Mouse (Mus musculus) thymus, adult 18-20 months (tissue): ENCODE data around the gene Gm10837.

Experiments
- DNase-seq, 2 experiments: peaks; one replicate each; pipeline ENCODE4 v3.0.0; 2022; ENCODE audit warnings: mixed read lengths in 2 of 2

Gene Gm10837

DNA sequence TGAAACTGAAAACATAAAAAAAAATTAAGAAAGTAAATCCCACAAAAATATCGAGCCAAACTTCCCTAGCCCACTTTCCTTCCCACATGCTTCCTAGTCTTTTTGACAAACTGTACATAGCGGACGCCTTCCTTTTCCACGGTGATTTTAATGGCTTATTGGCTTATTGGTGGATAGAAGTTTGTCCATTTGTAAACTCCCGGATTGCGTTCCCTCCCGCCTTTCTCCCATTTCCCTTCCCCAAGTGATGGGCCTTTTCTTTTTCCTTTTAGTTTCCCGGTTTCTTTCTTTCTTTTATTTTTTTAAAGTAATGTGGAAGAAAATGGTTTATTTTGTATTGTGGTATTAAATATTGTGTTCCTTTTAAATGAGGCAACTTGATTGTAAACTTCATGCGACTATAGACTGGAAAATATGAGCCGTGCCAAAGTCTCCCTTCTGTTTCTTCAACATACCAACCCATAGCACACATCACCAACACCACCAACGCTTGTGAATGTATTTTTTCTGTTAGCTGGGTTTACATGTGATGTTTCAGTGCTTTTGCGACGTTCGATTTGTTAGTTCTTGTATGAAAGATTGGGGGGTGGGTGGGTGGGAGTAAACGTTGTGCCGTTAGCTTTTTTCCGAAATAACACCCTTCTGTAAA is 10.8 kb upstream of the Gm10837 start:
- no peak for DNase-seq

DNA sequence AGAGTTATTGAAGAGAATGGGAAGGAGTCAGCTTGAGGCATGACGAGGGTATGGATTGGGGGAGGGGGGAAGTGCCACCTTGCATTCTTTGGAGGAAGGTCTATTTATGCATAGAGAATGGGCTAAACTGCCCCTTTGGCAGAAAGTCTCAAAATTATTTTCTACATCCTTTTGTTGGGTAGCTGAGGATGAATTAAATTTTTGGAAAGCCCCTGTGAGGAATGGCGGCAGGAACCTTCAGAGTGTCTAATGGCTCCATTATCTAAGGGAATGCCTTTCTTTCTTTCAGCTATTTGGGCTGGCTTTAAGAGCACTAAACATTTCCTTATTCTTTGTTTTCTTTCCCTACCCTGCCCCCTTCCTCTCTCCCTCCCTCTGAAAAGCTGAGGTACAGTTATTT is 10.0 kb upstream of the Gm10837 start:
- DNase-seq = no peak

DNA sequence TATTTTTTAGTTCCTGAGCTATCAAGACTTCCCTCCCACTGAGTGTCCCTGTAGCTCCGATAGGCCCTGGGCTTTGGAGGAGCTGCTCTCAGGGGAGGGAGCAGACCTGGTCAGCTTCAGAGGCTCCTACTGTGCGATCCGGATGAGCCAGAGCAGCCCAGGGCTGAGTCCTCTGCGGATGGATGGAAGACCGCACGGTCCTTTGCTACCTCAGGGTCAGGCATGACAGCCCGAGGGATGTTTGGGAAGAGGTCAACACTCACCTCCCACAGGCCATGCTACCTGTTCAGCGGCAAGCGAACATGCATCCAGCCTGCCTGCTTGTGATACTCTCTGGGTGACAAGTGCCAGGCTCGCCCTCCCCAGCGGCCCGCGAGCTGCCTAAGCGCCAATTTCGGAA is 9.2 kb upstream of the Gm10837 start:
- no peak for DNase-seq

DNA sequence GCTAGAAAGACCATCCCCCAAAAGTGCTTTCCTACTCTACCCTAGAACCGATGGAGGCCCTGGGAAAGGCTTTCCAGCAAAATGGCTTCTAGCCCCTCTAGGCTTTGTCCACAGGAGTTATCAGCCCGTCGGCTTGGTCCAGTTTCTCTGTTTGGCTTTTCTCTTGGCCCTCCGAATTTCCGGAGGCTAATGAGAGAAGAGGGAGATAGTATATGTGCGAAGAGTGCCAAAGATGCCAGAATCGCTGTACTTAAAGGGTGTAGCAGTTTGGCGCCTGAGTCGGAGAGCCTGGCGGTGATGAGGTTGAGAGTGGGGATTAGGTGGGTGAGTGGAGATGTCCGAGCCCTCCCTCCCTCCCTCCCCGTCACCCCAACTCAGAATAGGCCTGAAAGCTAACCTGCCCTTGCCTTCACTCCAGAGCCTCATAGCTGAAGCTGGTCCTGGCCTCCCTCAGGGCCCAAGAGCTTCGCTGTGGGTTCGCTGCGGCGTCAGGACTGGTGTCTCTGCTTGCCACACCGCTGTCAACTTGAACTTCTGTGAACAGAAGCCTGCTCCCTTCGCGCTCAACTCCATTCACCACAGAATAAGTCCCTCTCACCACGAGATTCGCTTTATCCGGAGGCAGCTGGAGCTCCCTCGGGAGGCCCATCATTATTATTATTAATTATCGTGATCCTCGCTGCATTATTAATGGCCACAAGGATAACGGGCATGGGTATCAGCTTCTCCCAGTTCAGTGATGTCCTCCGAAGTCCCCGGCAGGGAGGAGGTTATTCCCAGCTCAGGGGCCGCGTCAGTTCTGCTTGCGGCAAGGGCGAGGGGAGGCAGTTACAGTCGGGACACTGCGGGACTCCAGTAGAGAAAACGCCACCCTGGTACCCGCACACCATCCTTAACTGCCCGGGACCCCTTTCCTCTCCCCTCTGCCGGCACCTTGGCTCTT is 8.0 kb upstream of the Gm10837 start:
- no peak for DNase-seq

DNA sequence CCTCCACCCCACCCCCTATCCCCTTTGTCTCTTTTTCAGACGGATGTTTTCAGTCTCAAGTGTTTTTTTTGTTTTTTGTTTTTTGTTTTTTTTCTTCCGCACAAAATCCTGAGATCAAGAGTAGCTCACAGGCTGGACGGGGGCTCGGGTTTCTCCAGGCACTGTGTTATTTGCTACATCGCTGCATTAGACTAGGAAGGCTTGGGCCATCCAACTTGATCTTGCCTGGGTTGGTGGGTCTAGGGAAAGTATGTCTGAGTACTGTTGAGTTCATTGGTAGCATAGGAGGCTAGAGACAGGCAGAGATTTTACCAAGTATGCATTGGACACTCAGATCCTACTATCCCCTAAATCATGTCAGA is 7.4 kb upstream of the Gm10837 start:
- DNase-seq = no peak

DNA sequence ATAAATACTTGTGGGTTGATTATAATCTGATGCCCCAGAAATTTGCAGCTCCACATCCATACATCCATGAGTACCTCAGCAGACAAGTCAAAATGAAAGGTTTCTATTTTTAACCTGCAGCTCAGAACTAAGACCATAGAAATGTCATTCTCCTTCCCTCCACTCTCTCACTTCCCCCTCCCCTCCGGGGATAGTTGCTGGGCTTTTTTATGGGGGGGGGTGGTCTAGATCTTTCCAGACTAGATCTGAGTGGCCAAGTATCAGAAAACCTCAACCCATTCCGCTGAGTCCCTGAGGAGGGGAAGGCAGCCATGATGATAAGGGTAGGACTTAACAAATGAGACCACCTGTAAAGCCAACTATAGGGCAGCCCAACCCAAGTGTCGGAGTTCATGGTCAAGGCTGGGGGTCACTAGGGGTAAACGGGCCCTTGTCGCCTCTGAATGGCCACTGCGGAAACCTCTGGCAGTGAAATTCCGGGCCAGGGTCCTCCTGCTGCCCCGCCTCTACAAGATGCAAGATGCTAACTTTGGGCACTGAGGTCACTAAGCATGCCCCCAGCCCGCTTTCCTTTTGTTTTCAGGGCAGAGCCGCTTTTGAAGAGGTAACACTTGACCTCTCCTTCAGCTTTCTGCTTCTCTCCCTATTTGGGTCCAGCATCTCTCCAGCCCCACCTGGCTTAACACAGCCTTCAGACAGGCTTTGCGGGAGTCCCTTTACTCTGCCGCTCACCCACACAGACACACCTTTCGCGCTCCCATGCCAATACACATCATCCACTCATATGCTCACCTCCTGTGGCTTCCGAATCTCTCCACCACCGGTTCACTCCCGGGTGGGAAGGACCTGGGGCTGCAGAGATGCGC is 6.6 kb upstream of the Gm10837 start:
- DNase-seq = no peak

DNA sequence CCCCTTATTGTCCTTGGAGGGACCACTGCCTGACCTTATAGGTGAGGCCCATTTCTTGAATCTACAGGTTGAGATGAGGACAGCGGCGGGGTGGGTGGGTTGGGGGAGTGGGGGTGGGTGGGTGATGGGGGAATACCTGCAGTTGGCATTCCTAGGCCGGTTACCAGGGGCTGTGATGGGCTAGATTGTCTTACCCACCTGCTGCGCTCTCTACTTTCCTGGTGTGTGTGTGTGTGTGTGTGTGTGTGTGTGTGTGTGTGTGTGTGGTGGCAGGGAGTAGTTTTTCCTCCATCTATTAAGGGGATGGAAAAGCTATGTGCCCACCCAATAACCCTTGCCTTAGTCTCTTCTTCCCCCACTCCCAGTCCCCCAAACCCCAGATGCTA is 5.9 kb upstream of the Gm10837 start:
- no peak for DNase-seq

DNA sequence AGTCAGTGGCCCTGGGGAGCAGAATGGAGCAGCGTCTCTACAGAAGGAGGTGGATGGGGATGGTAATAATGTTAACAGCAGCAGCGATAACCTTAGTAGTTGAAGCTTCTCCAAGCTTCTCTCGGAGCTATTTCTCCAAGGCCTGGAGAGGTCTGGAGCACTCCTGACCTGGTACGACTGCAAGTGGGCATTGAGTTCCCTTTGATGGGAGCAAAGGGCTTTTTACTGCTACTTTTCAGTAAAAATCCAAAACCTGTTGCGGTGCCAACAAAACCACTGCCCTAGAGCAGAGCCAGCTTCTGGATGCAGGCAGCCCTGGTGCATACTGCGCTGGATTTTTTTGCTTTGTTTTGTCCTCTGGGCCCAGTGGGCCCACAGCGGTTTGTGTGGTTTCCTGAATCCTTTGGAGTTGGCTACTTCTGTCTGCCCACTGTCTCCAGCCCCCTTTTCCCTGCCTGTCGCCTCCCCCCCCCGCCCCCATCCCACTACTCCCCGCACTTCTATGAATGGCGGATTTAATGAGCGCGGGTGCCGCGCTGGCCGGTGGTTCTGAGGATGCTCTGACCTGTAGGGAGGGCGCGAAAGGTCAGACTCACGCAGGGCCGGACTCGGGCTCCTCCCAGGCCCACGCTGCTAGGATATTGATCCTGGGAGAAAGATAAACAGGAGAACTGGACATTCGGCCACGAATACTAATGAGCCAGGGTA is 5.4 kb upstream of the Gm10837 start:
- no peak for DNase-seq

DNA sequence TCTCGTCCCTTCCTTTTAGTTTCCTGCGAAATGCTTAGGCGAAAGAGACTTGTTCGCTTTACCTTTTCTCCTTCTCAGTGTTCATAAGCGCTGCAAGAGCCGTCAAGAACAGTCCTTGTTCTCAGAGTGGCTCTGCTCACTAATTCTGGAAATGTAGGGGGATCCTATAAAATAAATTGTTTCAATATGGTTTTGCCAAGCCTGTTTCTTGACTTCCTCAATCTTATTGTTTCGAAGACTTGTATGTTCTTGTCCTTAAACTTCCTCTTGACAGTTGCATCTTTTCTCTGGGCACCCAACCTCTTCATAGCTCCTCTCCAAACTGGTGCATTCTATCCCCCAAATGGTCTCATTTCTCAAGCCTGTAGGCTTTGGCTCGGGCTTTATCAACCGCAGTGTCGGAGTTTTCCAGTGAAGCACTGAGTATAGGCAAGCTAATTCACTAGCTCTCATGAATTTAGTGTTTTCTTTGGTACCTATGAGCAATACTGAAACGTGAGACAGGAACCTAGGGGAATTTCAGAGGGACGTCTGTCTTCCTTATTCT is 4.7 kb upstream of the Gm10837 start:
- no peak for DNase-seq

DNA sequence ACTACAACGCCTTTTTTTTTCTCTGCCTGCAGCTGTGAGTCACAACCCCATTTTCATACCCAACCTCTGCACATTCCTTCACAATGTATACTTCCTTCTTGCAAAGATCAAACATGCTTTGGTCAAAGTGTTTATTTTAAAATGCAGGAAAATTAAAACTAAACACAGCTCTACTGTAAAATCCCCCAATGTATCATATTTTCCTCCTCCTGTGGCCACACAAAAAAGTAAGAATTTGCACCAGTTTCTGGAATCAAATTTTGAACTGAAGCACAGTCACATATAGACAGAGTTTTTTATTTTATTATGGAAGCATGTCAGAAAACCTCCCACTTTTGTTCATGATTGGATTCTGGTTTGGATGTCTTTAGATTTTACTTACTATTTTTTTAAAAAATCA is 3.8 kb upstream of the Gm10837 start:
- no peak for DNase-seq

DNA sequence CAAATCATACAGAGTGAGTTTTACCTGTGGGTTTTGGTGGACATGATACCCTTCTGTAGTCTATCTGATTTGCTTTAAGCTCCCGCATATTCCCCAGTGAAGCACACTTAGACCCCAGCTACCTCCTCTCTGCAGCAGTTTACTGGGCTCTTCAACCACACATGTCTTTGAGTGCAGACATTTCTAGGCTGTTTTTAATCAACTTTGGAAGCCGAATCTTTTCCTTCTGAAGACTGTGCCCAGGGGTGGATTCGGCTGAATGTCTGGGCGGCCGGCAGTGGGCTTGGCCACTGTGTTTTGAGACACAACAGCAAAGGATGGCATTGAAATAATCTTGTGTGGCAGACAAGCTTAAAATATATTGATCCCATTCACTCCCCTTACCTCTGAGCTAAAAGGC is 3.0 kb upstream of the Gm10837 start:
- DNase-seq = no peak

DNA sequence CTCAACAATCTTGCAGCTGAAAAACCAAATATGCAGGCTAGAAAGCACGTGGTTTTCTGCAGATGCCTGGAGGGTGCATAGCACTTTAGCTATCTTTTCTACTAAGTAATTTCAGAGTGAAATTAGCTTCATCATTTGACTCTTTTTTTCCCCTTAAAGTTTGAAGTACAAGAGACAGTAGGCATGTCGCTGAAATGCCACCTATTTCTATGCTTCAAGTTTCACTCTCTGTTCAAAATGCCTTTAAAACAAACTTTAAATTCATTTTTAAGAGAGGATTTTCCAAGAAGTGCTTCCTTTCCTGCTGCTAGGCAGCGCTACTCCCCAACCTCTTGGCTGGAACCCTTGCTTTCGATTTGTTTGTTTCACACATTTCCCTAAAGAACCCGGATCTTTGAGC is 1.3 kb upstream of the Gm10837 start:
- DNase-seq = no peak

DNA sequence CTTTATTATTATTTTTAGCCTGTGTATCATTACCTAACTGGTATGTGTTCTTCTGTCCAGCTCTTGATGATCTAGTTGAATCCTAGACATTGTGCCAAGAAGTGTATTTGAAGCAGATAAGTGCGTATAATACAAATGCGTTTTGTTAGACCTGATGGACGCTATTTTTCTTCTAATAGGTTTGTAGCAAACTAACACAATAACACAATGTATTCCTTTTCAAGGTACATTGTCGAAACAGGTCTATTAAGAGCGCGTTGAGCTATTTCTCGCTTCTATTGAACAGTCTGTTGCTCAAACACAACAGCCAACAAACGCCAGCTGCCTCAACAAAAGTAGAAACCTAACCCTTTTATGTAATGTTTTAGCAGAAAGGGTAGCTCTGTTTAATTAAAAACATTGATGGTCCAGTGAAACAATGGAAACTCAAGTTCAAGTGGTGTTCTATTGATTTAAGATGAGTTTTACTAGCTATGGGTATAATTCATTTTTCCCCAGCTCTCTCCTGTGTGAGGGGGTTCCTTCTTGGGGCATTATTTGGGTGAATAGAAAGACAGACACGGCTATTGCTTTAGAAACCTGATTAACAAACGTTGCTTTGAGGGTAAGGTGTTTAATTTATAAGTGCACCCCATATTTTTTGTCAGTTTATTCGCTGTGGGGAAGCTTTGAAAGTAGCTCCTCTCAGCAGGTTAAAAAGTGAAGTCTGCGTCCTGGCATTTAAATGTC is 536 bp upstream of the Gm10837 start:
- no peak for DNase-seq

DNA sequence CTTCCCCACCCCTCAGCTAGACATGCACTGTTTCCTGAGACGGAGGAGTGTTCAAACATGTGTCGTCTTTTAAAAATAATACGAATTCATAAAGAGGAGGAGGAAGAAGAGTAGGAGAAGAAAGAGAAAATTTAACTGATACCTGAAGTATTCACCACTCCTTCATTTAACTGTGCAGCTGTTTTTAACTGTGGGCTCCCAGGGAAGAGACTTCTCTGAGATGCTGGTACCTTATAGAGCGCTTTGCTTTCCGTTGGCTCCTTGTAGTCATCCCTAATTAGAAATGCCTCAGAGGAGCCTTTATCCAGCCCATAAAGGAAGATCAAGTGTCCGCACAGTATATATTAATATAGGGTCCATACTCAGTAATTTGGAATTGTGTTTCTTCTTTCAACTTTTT is 1.1 kb downstream of the Gm10837 start:
- DNase-seq = no peak

DNA sequence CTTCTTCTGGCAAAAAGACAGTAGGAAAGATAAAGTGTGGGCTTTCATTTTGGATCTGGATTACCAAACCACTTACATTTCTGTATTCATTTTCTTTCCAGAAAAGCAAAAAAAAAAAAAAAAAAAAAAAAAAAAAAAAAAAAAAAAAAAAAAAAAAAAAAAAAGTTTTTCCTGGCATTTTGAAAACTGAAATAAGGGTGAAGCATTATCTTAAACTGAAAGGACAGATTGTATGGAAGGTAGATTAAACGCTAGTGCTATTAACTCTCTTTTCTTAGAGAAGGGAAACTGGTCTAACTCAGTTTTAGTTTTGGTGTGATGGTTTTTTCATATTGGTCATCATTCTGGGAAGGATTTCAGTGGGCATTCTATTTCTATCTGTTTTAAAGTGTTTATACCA is 1.6 kb downstream of the Gm10837 start:
- DNase-seq = no peak

DNA sequence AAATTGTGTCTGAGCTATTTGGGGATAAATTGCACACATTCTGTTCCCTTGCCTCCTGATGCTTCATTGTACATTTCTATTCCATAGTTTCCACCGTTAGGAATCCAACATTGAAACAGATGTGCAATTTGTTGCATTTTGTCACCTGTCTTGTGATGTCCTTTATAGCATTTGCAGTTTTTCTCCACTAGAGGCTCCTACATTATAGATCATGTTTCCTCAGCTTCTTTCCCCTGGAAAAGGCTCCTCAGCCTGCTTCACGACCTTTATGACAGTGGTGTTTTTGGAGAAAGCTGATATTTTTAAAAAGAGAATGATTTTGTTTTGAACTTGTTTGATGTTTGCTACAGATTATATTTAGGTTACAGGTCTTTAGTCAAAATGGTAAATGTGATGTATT is 18.7 kb downstream of the Gm10837 start:
- no peak for DNase-seq

DNA sequence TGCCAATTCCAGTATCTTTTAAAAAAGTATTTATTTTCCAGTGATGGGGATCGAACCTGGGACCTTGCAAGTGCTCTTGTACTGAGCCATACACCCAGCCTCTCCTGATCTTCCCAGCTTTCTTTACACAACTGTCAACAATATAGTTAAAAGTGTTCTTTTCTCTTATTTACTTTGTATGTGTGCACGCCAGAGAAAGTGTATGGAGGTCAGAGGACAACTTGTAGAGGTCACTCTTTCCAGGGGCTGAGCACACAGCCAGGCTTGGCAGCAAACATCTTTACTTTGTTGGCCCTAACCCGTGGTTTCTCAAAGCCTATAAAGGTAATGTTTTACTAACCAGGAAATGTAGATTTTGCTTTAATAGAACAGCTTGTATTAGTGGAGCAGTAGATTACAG is 21.1 kb downstream of the Gm10837 start:
- DNase-seq = no peak

DNA sequence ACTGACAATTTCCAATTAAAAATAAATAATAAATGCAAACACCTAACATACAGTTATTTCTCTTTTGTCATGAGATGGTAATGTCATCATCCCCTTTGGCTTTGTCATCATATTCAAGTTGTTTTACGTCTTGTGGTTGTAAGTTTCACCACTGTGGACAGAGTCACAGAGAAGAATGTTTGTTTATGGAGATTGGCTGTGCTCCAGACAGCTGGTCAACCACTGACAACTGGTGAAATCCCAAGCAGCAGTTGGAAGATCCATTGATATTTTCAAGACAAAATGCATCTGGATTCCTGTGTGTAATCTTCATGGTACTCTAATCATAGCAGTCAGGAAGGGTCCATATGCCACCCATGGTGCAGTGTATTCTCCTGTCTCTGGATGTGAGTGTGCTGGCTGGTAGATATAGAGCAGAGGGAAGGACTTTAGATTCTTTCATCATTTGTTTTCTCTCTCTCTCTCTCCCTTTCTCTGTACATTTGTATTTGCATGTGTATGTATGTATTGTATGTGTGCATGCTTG is 23.2 kb downstream of the Gm10837 start:
- no peak for DNase-seq

DNA sequence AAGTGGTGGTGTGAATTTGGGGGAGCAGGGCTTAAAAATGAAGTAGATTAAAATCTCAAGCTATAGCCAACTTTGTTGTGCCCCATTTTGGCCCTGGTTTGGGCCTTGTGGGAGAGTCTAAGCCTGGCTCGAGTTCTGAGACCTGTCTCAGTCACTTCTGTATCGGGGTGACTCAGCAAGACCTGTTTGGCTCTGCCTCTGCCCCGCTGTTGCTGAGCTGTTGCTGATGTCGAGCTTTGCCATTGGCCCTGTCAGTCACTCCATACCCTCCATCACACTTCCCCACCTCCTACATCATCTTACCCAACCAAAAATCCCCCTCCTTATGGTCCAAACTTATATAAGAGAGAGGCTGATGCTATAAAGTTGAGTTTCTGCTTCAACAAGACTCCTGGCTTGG is 38.1 kb downstream of the Gm10837 start:
- no peak for DNase-seq

DNA sequence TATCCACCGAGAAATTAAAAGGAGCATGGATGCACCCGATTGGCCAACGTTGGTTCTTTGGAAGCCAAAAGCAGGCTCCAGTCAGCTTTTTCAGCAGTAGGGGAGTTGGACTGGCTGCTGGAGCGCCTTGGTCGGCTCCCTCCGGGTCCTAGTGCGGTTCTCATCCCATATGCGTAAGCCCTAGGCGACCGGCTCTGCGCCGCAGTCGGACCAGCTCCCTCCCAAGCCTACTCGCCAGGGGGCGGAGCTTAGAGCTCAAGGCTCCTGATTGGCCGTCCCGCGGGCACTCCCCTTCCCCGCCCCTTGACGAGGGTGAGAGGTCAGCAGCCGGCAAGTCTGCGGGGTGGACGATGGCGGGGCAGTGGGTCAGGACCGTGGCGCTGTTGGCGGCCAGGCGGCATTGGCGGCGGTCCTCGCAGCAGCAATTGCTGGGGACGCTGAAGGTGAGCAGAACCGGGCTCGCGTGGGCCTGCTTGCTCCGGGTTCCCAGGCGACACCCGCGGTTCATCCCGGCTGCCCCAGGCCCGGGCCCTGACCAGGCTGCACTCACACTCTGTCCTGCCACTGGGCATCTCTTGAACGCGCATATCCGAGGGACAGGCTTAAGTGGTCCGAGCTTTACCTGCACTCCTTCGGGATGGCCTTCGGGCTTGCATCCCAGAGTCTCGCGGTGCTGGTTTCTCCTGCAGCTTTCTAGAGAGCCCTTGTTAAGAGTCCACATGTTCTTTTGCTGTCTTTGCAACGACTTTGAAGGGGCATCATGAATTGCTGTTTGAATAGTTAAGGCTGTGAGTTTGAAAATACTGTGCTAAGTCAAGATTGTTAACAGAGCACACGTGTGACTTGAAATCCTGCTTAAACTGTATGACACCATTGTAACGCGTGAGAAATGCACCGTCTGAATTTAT is 43.9 kb downstream of the Gm10837 start, which contains the start of gene Pcca:
Gene Pcca (plus strand): TSS at position 308 of the 908 bp plus-strand sequence.
- peak; percentile 92 to 93 for DNase-seq
